Mouse (Mus musculus): ENCODE data around the gene Rnf227. TPM values are rescaled to one million over a fixed set of nuclear protein-coding genes. Genes with fewer than 3 reads are reported as not detected.

The Rnf227 gene
- polyA plus RNA-seq, 1 experiment from 2014 or later = 4.3 TPM

- Histone ChIP-seq H3K9me3 (ENCODE audit: control insufficient read depth, low read length) (no peaks in the 10 kb centered on the region), H3K27ac (ENCODE audit: low read depth, low read length) (peak within 1 kb of the TSS; percentile 19; the same call in 1 of the 2 replicates), H3K4me3 (ENCODE audit: low read depth, low read length) (peak within 1 kb of the TSS; percentile 64), H3K27me3 (replicated peaks; ENCODE audit: control insufficient read depth, insufficient read depth, low read length) (peaks cover 42% of the 10 kb centered on the region), H3K4me1 (replicated peaks; ENCODE audit: control insufficient read depth, insufficient read depth, low read length) (peaks cover 39% of the 10 kb centered on the region), H3K4me2 (peak within 1 kb of the TSS; percentile 100), H3K36me3 (ENCODE audit: control insufficient read depth, insufficient read depth, low read length) (no peaks in the 10 kb centered on the region), H3K9ac (ENCODE audit: low read depth, low read length) (peak within 1 kb of the TSS; percentile 64)
- WGBS = 10% methylated on average over 26 of the region's 26 CpGs
- DNase-seq (ENCODE audit: low spot score) = peak; percentile 82
- peak; percentile 64 for ATAC-seq (replicated peaks; ENCODE audit: low FRiP score)
These were observed 14.4 kb upstream of the Rnf227 start, which contains the start of gene Kcnab3 for GRCm38 (mm10) chr11:69325628-69326407. Gene Kcnab3 (plus strand): TSS chr11:69326258.

GRCm38 (mm10) chr11:69326408-69327156 is 13.7 kb upstream of the Rnf227 start:
- Histone ChIP-seq H3K4me1 (replicated peaks; ENCODE audit: control insufficient read depth, insufficient read depth, low read length) (peaks cover 41% of the 10 kb centered on the region), H3K4me3 (ENCODE audit: low read depth, low read length) (peak overlapping the region; percentile 64), H3K9me3 (ENCODE audit: control insufficient read depth, low read length) (no peaks in the 10 kb centered on the region), H3K4me2 (peak overlapping the region; percentile 100), H3K27me3 (replicated peaks; ENCODE audit: control insufficient read depth, insufficient read depth, low read length) (peaks cover 48% of the 10 kb centered on the region), H3K36me3 (ENCODE audit: control insufficient read depth, insufficient read depth, low read length) (no peaks in the 10 kb centered on the region), H3K9ac (ENCODE audit: low read depth, low read length) (peak overlapping the region; percentile 64), H3K27ac (ENCODE audit: low read depth, low read length) (no peak overlapping the region; the same call in 1 of the 2 replicates)
- no peak for DNase-seq (ENCODE audit: low spot score)
- WGBS = 1% methylated on average over 45 of the region's 45 CpGs
- ATAC-seq (replicated peaks; ENCODE audit: low FRiP score) = no peak

- WGBS = 19% methylated on average over 9 of the region's 9 CpGs
- peaks cover 51% of the 10 kb centered on the region for H3K27me3 ChIP-seq (replicated peaks; ENCODE audit: control insufficient read depth, insufficient read depth, low read length)
- ATAC-seq (replicated peaks; ENCODE audit: low FRiP score) = no peak
These were observed 13.2 kb upstream of the Rnf227 start for GRCm38 (mm10) chr11:69327157-69327442.

GRCm38 (mm10) chr11:69327648-69328047 is 12.6 kb upstream of the Rnf227 start:
- whole genome bisulfite sequencing = 22% methylated on average over 6 of the region's 6 CpGs
- ATAC-seq (replicated peaks; ENCODE audit: low FRiP score) = no peak
- no peaks in the 10 kb centered on the region for H3K36me3 ChIP-seq (ENCODE audit: control insufficient read depth, insufficient read depth, low read length)
- peaks cover 51% of the 10 kb centered on the region for H3K27me3 ChIP-seq (replicated peaks; ENCODE audit: control insufficient read depth, insufficient read depth, low read length)
- no peak overlapping the region for H3K9ac ChIP-seq (ENCODE audit: low read depth, low read length)
- no peak overlapping the region; the same call in 1 of the 2 replicates for H3K4me2 ChIP-seq
- no peak overlapping the region for H3K27ac ChIP-seq (ENCODE audit: low read depth, low read length)
- no peak overlapping the region for H3K4me3 ChIP-seq (ENCODE audit: low read depth, low read length)
- H3K4me1 ChIP-seq (replicated peaks; ENCODE audit: control insufficient read depth, insufficient read depth, low read length) = peaks cover 43% of the 10 kb centered on the region
- no peak for DNase-seq (ENCODE audit: low spot score)
- H3K9me3 ChIP-seq (ENCODE audit: control insufficient read depth, low read length) = no peaks in the 10 kb centered on the region

More at GRCm38 (mm10) chr11:69327157-69327442, 13.2 kb upstream of the Rnf227 start:
- H3K27ac ChIP-seq (ENCODE audit: low read depth, low read length) = no peak overlapping the region
- no peaks in the 10 kb centered on the region for H3K9me3 ChIP-seq (ENCODE audit: control insufficient read depth, low read length)
- peak overlapping the region; percentile 64; the same call in 1 of the 2 replicates for H3K4me3 ChIP-seq (ENCODE audit: low read depth, low read length)
- no peak for DNase-seq (ENCODE audit: low spot score)
- H3K36me3 ChIP-seq (ENCODE audit: control insufficient read depth, insufficient read depth, low read length) = no peaks in the 10 kb centered on the region
- H3K4me2 ChIP-seq = 0 out of 2 replicates have a peak overlapping the region, but pooled peaks have one; percentile 100
- peaks cover 43% of the 10 kb centered on the region for H3K4me1 ChIP-seq (replicated peaks; ENCODE audit: control insufficient read depth, insufficient read depth, low read length)
- H3K9ac ChIP-seq (ENCODE audit: low read depth, low read length) = no peak overlapping the region

GRCm38 (mm10) chr11:69328517-69328916 is 11.7 kb upstream of the Rnf227 start:
- Histone ChIP-seq H3K9ac (ENCODE audit: low read depth, low read length) (no peak overlapping the region), H3K27me3 (replicated peaks; ENCODE audit: control insufficient read depth, insufficient read depth, low read length) (peaks cover 51% of the 10 kb centered on the region), H3K36me3 (ENCODE audit: control insufficient read depth, insufficient read depth, low read length) (no peaks in the 10 kb centered on the region), H3K4me1 (replicated peaks; ENCODE audit: control insufficient read depth, insufficient read depth, low read length) (peaks cover 47% of the 10 kb centered on the region), H3K9me3 (ENCODE audit: control insufficient read depth, low read length) (no peaks in the 10 kb centered on the region), H3K4me2 (no peak overlapping the region), H3K4me3 (ENCODE audit: low read depth, low read length) (no peak overlapping the region), H3K27ac (ENCODE audit: low read depth, low read length) (no peak overlapping the region)
- 85% methylated on average over 6 of the region's 6 CpGs for WGBS
- ATAC-seq (replicated peaks; ENCODE audit: low FRiP score) (no peak), DNase-seq (ENCODE audit: low spot score) (no peak)

- Histone ChIP-seq H3K36me3 (ENCODE audit: control insufficient read depth, insufficient read depth, low read length) (no peaks in the 10 kb centered on the region), H3K4me3 (ENCODE audit: low read depth, low read length) (peak overlapping the region; percentile 54; the same call in 1 of the 2 replicates), H3K4me2 (peak overlapping the region; percentile 79), H3K27me3 (replicated peaks; ENCODE audit: control insufficient read depth, insufficient read depth, low read length) (peaks cover 51% of the 10 kb centered on the region), H3K4me1 (replicated peaks; ENCODE audit: control insufficient read depth, insufficient read depth, low read length) (peaks cover 39% of the 10 kb centered on the region), H3K9ac (ENCODE audit: low read depth, low read length) (no peak overlapping the region), H3K9me3 (ENCODE audit: control insufficient read depth, low read length) (no peaks in the 10 kb centered on the region), H3K27ac (ENCODE audit: low read depth, low read length) (no peak overlapping the region)
- no peak for ATAC-seq (replicated peaks; ENCODE audit: low FRiP score)
- DNase-seq (ENCODE audit: low spot score) = no peak
- 79% methylated on average over 6 of the region's 6 CpGs for WGBS
These were observed 9.1 kb upstream of the Rnf227 start for GRCm38 (mm10) chr11:69331152-69331551.

- H3K36me3 ChIP-seq (ENCODE audit: control insufficient read depth, insufficient read depth, low read length) = no peaks in the 10 kb centered on the region
- no peak for ATAC-seq (replicated peaks; ENCODE audit: low FRiP score)
- DNase-seq (ENCODE audit: low spot score) = peak; percentile 59
These were observed 8.3 kb upstream of the Rnf227 start for GRCm38 (mm10) chr11:69331929-69332405.

GRCm38 (mm10) chr11:69332713-69333253 is 7.5 kb upstream of the Rnf227 start:
- WGBS = 32% methylated on average over 8 of the region's 8 CpGs
- H3K27ac ChIP-seq (ENCODE audit: low read depth, low read length) = no peak overlapping the region
- peak overlapping the region; percentile 79 for H3K4me2 ChIP-seq
- no peak for DNase-seq (ENCODE audit: low spot score)
- no peak for ATAC-seq (replicated peaks; ENCODE audit: low FRiP score)
- no peaks in the 10 kb centered on the region for H3K9me3 ChIP-seq (ENCODE audit: control insufficient read depth, low read length)
- H3K9ac ChIP-seq (ENCODE audit: low read depth, low read length) = no peak overlapping the region; the same call in 1 of the 2 replicates
- peaks cover 28% of the 10 kb centered on the region for H3K4me1 ChIP-seq (replicated peaks; ENCODE audit: control insufficient read depth, insufficient read depth, low read length)
- no peak overlapping the region for H3K4me3 ChIP-seq (ENCODE audit: low read depth, low read length)
- H3K27me3 ChIP-seq (replicated peaks; ENCODE audit: control insufficient read depth, insufficient read depth, low read length) = peaks cover 35% of the 10 kb centered on the region
- H3K36me3 ChIP-seq (ENCODE audit: control insufficient read depth, insufficient read depth, low read length) = no peaks in the 10 kb centered on the region

More at GRCm38 (mm10) chr11:69331929-69332405, 8.3 kb upstream of the Rnf227 start:
- Histone ChIP-seq H3K9ac (ENCODE audit: low read depth, low read length) (peak overlapping the region; percentile 60), H3K4me1 (replicated peaks; ENCODE audit: control insufficient read depth, insufficient read depth, low read length) (peaks cover 32% of the 10 kb centered on the region), H3K9me3 (ENCODE audit: control insufficient read depth, low read length) (no peaks in the 10 kb centered on the region), H3K27ac (ENCODE audit: low read depth, low read length) (no peak overlapping the region), H3K27me3 (replicated peaks; ENCODE audit: control insufficient read depth, insufficient read depth, low read length) (peaks cover 43% of the 10 kb centered on the region), H3K4me2 (peak overlapping the region; percentile 79), H3K4me3 (ENCODE audit: low read depth, low read length) (peak overlapping the region; percentile 54)
- WGBS = 1% methylated on average over 24 of the region's 24 CpGs

All from liver, embryonic 11.5 days (tissue).